Mouse (Mus musculus) ES-E14 (cell line): ENCODE data around the gene Tsga13.

ENCODE experiments used
- CHD2 ChIP-seq: IDR thresholded peaks from 2 replicates; pipeline ENCODE4 v1.6.1; 2014; ENCODE audit warnings: mild to moderate bottlenecking, low read depth, low read length, inconsistent platforms
- HCFC1 ChIP-seq: IDR thresholded peaks from 2 replicates; pipeline ENCODE4 v1.6.1; 2012; ENCODE audit warnings: low read length, inconsistent platforms, borderline replicate concordance; ENCODE audit not compliant: insufficient read depth
- MAFK ChIP-seq: IDR thresholded peaks from 2 replicates; pipeline ENCODE4 v1.6.1; 2014; ENCODE audit warnings: mild to moderate bottlenecking, low read depth, low read length, inconsistent platforms; ENCODE audit not compliant: insufficient read depth
- ZC3H11A ChIP-seq: IDR thresholded peaks from 2 replicates; pipeline ENCODE4 v1.6.1; 2012; ENCODE audit warnings: low read depth, mild to moderate bottlenecking, inconsistent platforms, low read length, borderline replicate concordance
- ZNF384 ChIP-seq: IDR thresholded peaks from 2 replicates; pipeline ENCODE4 v1.6.1; 2012; ENCODE audit warnings: low read depth, low read length, inconsistent platforms

GRCm38 (mm10) chr6:30876661-30877060 is 38.7 kb downstream of the Tsga13 start:
- TF ChIP-seq ZNF384 (no peak), MAFK (no peak), ZC3H11A (no peak), HCFC1 (no peak), CHD2 (no peak)
